Mouse (Mus musculus): ENCODE measurements at regions not wholly inside any gene's neighbourhood (a gene's known extent, or its start where the extent isn't known, plus 50 kb on each side); places are given as distances from the start of the nearest gene placed in this dataset.

DNA sequence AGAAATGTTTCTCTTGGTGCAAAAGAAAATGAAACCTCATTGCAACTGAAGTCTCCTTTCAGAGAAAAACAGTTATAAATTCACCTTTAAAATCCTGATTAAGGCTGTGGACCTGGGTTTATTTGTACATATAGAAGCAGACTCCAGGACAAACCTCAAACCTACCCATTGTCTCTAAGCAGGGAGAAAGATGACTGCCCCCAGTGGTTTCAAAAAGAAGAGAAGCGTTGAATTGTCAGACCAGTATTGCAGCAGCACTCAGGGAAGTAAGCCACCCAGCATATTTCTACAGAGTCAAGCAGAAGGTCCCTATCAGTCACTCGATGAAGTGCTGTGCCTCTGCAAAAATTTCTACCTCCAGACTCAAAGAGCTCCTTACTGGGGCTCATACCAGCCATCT is 332.1 kb downstream of the Irx1 start:
- Histone ChIP-seq H3K36me3 (replicated peaks) (no peaks in the 10 kb centered on the region), H3K27ac (no peak overlapping the region), H3K4me2 (no peak overlapping the region), H3K4me1 (no peaks in the 10 kb centered on the region), H3K9ac (no peak overlapping the region), H3K9me3 (no peaks in the 10 kb centered on the region), H3K27me3 (no peaks in the 10 kb centered on the region), H3K4me3 (replicated peaks) (no peak overlapping the region)
- 74% methylated on average over 2 of the region's 2 CpGs for WGBS
- no peak for ATAC-seq (ENCODE audit: low FRiP score)

DNA sequence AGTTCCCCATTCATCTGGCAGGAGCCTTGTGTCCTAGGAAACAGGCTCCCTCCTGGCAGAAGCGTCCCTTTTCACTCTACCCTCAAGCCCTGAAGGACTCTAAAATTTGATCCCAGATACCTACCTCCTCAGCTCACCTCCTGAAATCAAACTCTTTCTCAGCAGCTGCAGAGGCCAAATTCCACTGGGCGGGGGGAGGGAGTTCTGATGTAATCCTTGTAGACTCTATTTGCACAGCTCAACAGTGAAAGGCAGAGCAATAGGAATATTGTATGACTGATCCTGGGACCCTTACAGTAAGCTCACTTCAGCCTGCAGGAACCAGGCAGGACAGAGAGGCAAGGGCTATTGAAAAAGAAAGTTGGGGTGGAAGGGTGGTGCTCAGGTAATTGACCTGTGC is 346.3 kb downstream of the Irx1 start:
- Histone ChIP-seq H3K9me3 (no peaks in the 10 kb centered on the region), H3K9ac (no peak overlapping the region), H3K4me1 (no peaks in the 10 kb centered on the region), H3K4me2 (no peak overlapping the region), H3K27me3 (no peaks in the 10 kb centered on the region), H3K27ac (no peak overlapping the region), H3K36me3 (replicated peaks) (no peaks in the 10 kb centered on the region), H3K4me3 (replicated peaks) (no peak overlapping the region)
- ATAC-seq (ENCODE audit: low FRiP score), result no peak
- 21% methylated on average over 2 of the region's 2 CpGs for WGBS

DNA sequence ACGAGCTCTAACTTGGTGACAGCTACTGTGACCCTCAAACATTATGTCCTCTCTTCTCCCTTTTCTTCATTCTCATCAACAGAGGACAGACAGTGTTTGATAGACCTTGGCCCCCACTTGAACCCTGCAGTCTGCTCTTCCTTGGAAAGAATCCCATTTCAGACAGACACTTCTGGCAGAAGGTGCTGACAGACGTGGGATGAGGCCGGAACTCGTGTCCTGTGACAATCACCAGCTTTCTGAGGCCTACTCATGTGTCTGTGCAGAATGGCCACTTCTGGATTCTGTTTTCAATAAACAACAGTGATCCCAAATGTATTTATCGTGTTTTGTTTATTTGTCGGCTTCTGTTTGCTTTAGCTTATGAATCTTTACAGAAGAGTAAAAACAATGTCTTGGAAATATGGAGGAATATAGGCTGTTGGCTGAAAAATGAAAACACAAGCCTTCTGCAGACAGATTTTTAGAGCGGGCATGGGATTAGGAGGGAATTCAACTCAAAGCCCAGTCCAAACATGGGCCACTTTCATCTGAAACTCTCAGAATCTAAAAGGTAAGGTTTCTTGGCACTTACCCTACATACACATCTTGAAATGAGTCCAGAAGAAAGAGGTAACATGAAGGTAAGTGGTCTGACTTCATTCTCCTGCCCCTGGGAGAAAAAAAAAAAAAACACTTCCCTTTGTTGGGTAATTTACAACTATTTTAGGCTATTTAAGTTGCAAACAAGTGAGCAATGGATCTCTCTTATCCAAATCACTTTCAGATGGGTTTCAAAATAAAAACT is 350.9 kb downstream of the Irx1 start:
- Histone ChIP-seq H3K4me2 (no peak overlapping the region), H3K9me3 (no peaks in the 10 kb centered on the region), H3K27ac (no peak overlapping the region), H3K4me1 (no peaks in the 10 kb centered on the region), H3K4me3 (replicated peaks) (no peak overlapping the region), H3K27me3 (no peaks in the 10 kb centered on the region), H3K9ac (no peak overlapping the region), H3K36me3 (replicated peaks) (no peaks in the 10 kb centered on the region)
- no peak for ATAC-seq (ENCODE audit: low FRiP score)
- WGBS, result 85% methylated on average over 7 of the region's 7 CpGs

DNA sequence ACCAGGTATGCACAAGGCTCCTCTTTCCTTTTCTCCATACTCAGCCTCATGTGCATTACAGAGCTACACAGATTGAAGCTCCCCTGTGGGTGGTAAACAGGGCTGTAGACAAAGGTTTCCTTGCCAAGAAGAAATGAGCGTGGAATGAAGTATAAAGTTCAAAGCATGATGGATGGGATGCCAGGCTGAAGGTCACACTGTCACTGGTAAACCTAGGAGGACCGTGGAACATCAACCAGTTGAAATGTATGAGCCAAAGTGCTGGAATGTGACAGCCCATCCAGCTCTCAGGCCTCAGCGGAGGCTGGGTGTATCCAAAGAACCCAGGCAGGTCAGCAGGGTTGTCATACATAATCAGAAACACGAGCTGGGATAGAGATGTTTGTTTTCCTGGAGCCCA is 381.0 kb downstream of the Irx1 start:
- H3K27ac ChIP-seq, result no peak overlapping the region
- no peak for ATAC-seq (ENCODE audit: low FRiP score)
- H3K4me2 ChIP-seq, result no peak overlapping the region
- H3K9ac ChIP-seq, result no peak overlapping the region
- no peak overlapping the region for H3K4me3 ChIP-seq (replicated peaks)
- no peaks in the 10 kb centered on the region for H3K9me3 ChIP-seq
- no peaks in the 10 kb centered on the region for H3K27me3 ChIP-seq
- no peaks in the 10 kb centered on the region for H3K4me1 ChIP-seq
- 72% methylated on average over 4 of the region's 4 CpGs for WGBS
- no peaks in the 10 kb centered on the region for H3K36me3 ChIP-seq (replicated peaks)

DNA sequence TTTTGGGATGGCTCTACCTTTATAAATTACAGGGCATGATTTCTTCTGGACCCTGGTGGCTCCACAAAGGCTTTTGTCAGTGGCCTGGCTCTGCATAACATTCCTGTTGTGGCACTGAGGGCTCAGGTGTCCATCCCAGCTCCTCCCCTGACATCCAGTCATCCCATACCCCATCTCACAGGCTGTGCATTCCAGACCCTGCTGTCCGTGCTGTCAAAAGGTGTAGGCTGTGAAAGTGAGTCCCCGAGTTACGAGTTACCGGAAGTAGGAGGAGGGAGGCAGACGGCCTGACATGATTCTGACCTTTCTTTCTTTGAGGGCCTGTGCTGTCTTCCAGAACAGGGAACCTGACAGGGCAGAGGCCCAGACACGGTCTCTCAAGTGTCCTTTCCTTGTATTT is 397.6 kb downstream of the Irx1 start:
- no peak for ATAC-seq (ENCODE audit: low FRiP score)

DNA sequence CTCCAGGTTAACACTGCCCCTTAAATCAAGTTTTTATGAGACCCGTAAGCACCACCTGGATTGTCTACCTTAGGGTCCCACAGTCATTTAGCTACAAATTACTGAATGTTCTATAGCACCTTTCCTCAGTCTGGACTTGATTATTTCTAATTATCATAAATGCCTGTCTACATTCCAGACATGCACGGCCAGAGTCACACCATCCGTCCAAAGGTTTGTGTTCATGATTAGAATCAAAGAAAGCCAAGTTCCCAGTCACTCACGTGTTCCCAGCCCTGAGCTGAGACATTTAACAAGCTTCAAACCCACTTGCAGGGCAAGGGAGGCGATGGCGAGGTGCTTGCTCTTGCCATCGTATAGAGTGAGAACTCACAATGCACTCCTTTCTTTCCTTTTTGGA is 398.1 kb downstream of the Irx1 start:
- no peak overlapping the region for H3K9ac ChIP-seq
- H3K4me3 ChIP-seq (replicated peaks), result no peak overlapping the region
- no peak for ATAC-seq (ENCODE audit: low FRiP score)
- H3K4me1 ChIP-seq, result no peaks in the 10 kb centered on the region
- 79% methylated on average over 7 of the region's 7 CpGs for WGBS
- no peak overlapping the region for H3K4me2 ChIP-seq
- H3K9me3 ChIP-seq, result no peaks in the 10 kb centered on the region
- H3K27me3 ChIP-seq, result peaks cover 34% of the 10 kb centered on the region
- no peaks in the 10 kb centered on the region for H3K36me3 ChIP-seq (replicated peaks)
- H3K27ac ChIP-seq, result no peak overlapping the region

More for the DNA sequence above, 397.6 kb downstream of the Irx1 start:
- H3K9ac ChIP-seq, result no peak overlapping the region
- H3K4me2 ChIP-seq, result no peak overlapping the region
- no peaks in the 10 kb centered on the region for H3K36me3 ChIP-seq (replicated peaks)
- H3K4me1 ChIP-seq, result no peaks in the 10 kb centered on the region
- no peaks in the 10 kb centered on the region for H3K9me3 ChIP-seq
- no peak overlapping the region for H3K4me3 ChIP-seq (replicated peaks)
- 82% methylated on average over 6 of the region's 6 CpGs for WGBS
- H3K27me3 ChIP-seq, result peaks cover 34% of the 10 kb centered on the region
- no peak overlapping the region for H3K27ac ChIP-seq

DNA sequence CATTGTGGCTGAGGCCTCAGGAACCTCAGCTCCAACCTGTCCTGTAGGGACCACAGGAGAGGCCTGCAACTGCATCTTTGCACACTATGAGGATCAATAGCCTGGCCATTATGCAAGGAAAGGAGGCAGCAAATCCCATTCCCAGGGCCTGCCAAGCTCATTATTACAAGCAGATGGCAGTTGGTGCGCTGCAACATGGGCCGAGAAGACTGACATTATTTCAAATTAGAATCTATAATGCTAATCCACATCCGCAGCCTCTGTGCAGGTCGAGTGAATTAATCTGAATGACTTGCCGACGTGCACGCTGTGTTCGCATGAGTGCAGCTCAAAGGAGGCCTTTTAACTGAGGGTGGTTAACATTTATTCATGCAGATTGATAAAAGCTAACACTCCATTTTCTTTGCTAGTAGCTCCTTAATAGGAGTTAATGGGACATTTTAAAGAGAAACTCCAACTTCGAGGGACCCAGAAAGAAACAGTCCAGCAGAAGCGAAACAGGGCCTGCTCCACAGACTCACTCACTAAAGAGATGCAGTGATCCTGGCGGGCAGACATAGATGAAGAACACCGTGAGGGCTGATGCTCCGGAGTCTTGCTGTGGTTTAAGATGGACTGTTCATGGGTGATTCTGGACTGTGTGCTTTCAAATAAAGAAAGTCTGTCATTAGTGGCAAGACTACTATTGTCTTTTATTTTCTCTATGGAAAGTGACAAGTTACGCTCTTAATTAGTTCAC is 404.9 kb downstream of the Irx1 start:
- H3K9me3 ChIP-seq, result no peaks in the 10 kb centered on the region
- peaks cover 10% of the 10 kb centered on the region for H3K4me1 ChIP-seq
- H3K27ac ChIP-seq, result 0 out of 2 replicates have a peak overlapping the region, but pooled peaks have one; percentile 13
- no peaks in the 10 kb centered on the region for H3K36me3 ChIP-seq (replicated peaks)
- WGBS, result 14% methylated on average over 14 of the region's 14 CpGs
- H3K4me2 ChIP-seq, result peak overlapping the region; percentile 22; the same call in 1 of the 2 replicates
- peak; percentile 92 for ATAC-seq (ENCODE audit: low FRiP score)
- H3K9ac ChIP-seq, result no peak overlapping the region
- no peak overlapping the region for H3K4me3 ChIP-seq (replicated peaks)
- H3K27me3 ChIP-seq, result peaks cover 60% of the 10 kb centered on the region

DNA sequence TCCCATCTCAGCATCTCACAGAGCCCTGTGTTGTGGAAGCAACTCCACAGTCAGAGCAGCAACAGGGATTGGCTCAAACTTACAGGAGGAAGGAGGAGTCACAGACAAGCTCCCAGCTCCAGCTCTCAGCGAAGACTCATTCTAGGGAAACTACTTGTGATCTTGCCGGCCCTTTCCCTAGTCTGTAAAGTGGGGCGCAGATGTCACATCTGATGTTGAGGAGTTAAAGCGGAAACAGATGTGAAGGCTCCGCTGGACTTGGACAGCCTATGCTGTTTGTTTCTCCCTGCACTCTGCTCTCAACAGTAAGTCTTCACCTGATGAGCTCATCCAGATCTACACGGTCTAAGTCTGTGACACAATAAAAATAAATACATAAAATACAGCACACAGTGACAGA is 408.1 kb downstream of the Irx1 start:
- H3K4me3 ChIP-seq (replicated peaks), result no peak overlapping the region
- peaks cover 51% of the 10 kb centered on the region for H3K27me3 ChIP-seq
- ATAC-seq (ENCODE audit: low FRiP score), result no peak
- peaks cover 10% of the 10 kb centered on the region for H3K4me1 ChIP-seq
- no peaks in the 10 kb centered on the region for H3K9me3 ChIP-seq
- WGBS, result 84% methylated on average over 6 of the region's 6 CpGs
- H3K27ac ChIP-seq, result no peak overlapping the region
- no peak overlapping the region for H3K9ac ChIP-seq
- no peak overlapping the region for H3K4me2 ChIP-seq
- H3K36me3 ChIP-seq (replicated peaks), result no peaks in the 10 kb centered on the region

DNA sequence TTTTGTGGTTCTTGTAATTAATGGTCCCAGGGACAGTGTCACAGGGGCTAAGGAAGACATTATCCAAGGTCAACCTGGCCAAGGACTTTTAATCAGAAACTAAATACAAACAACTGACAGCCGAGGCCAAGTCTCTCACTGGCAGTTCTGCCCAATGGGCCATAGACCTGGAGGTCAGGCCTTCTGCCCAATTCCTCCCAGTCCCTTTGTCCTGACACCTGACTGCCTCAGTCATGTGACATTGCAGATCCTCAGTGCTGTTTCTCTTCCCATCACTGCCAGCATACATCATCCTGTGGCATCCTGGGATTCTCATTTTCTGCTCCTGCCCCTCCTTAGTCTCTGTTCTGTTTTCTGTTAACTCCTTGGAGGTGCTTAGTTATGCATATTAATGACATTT is 413.4 kb downstream of the Irx1 start:
- Histone ChIP-seq H3K36me3 (replicated peaks) (no peaks in the 10 kb centered on the region), H3K27ac (no peak overlapping the region), H3K4me3 (replicated peaks) (no peak overlapping the region), H3K27me3 (peaks cover 28% of the 10 kb centered on the region), H3K4me1 (no peaks in the 10 kb centered on the region), H3K9ac (no peak overlapping the region), H3K4me2 (no peak overlapping the region), H3K9me3 (no peaks in the 10 kb centered on the region)
- no peak for ATAC-seq (ENCODE audit: low FRiP score)
- 59% methylated on average over 1 of the region's 1 CpGs for WGBS

DNA sequence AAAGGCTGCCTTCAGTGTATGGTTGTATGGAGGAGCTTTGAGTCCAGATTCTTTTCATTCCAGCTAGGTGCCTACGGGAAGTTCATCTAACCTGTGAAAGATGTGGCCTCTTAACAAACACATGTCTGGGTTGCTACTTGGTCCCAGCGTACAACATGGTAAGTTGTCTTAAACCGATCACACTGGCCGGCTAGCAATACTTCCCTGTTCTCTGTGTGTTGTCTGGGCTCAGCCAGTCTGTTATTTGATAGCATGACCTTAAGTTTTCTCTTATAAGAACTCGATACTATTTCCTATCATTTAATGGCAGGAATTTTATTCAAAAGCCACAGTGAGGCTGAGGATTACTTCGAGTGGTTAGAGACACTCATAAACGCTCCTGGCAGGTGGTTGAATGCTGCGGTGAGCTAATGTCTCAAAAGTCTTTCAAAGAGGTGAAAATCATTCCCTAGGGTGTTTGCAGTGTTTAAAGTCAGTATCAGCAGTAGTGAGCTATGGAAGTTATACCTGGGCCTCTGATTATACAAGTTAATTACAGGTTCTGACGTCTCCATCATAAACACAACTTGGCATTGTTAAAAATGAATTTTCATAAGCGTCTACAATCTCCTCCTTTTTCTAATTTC is 414.2 kb downstream of the Irx1 start:
- 87% methylated on average over 10 of the region's 10 CpGs for WGBS
- ATAC-seq (ENCODE audit: low FRiP score), result no peak
- H3K27me3 ChIP-seq, result peaks cover 20% of the 10 kb centered on the region

DNA sequence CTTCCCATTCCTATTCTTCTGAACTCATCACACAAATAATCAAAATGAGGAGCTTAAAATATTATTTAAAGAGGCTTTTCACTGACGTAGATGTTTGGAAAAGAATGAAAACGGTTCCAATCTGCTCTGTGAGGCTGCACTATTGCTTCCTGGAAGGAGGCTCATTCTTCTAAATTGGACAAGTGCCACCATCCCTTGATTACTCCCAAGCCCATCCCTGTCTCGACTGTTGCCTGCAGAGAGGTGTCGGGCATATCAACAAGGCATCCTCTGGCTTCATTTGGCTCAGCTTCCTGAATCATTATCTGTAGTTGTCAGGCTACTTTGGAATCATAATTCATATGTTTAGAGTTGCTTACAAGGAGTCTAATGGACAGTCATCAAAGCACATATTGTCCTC is 425.3 kb downstream of the Irx1 start:
- no peak overlapping the region for H3K4me2 ChIP-seq
- no peaks in the 10 kb centered on the region for H3K36me3 ChIP-seq (replicated peaks)
- H3K27me3 ChIP-seq, result no peaks in the 10 kb centered on the region
- no peak overlapping the region for H3K27ac ChIP-seq
- H3K4me3 ChIP-seq (replicated peaks), result no peak overlapping the region
- ATAC-seq (ENCODE audit: low FRiP score), result no peak
- no peak overlapping the region for H3K9ac ChIP-seq
- WGBS, result 77% methylated on average over 4 of the region's 4 CpGs
- no peaks in the 10 kb centered on the region for H3K4me1 ChIP-seq
- no peaks in the 10 kb centered on the region for H3K9me3 ChIP-seq

More for the DNA sequence above, 414.2 kb downstream of the Irx1 start:
- Histone ChIP-seq H3K36me3 (replicated peaks) (no peaks in the 10 kb centered on the region), H3K9ac (no peak overlapping the region), H3K9me3 (no peaks in the 10 kb centered on the region), H3K27ac (no peak overlapping the region), H3K4me3 (replicated peaks) (no peak overlapping the region), H3K4me2 (no peak overlapping the region), H3K4me1 (no peaks in the 10 kb centered on the region)

DNA sequence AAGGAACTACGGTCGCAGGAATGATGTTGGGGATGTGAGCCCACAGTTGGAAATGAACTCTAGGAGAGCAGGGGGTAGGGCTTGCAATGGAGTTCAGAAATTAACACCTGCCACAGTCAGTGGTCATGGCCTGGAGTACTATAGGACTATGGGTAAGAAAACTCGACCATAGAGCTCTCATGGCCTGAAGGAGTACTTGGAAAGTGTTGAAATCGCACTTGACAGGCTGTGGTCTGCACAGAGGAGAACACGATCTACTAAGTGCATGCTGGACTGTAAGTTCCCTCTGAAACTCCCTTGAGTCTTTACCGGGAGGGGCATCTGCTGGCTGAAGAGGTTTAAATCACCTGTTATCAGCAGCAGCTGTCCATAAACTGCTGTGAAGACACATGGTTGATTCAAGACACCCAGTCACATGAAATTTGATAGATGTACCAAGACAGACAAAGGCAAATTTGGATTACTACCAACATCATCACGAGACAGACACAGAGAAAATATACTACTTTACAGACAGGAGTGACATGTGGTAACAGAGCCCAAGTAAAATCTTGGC is 430.6 kb downstream of the Irx1 start:
- Histone ChIP-seq H3K4me2 (no peak overlapping the region), H3K27me3 (peaks cover 10% of the 10 kb centered on the region), H3K9ac (no peak overlapping the region), H3K4me3 (replicated peaks) (no peak overlapping the region), H3K27ac (no peak overlapping the region), H3K4me1 (peaks cover 7% of the 10 kb centered on the region), H3K9me3 (no peaks in the 10 kb centered on the region), H3K36me3 (replicated peaks) (no peaks in the 10 kb centered on the region)
- WGBS, result 82% methylated on average over 7 of the region's 7 CpGs
- ATAC-seq (ENCODE audit: low FRiP score), result no peak

All from forebrain, embryonic 12.5 days (tissue).